Mouse (Mus musculus) bone marrow macrophage, adult 2 months (primary cell): Measurements from ENCODE around the gene Wdr81. TPM values are rescaled to one million over a fixed set of nuclear protein-coding genes. Genes with fewer than 3 reads are reported as not detected.

ENCODE experiments used
- H3K27ac ChIP-seq: 2 replicates; pipeline ENCODE4 v1.5.1; 2012; ENCODE audit warnings: low read depth, low read length; ENCODE audit not compliant: insufficient read depth
- H3K4me1 ChIP-seq: 2 replicates; pipeline ENCODE4 v1.6.1; 2012; ENCODE audit warnings: low read length; ENCODE audit not compliant: control insufficient read depth, insufficient read depth
- H3K4me3 ChIP-seq: 2 replicates; pipeline ENCODE4 v1.5.1; 2012; ENCODE audit warnings: mild to moderate bottlenecking, low read length, moderate library complexity; ENCODE audit not compliant: insufficient read depth
- CTCF ChIP-seq: IDR thresholded peaks from 2 replicates; pipeline ENCODE4 v1.5.1; 2012; ENCODE audit warnings: low read depth, mild to moderate bottlenecking, low read length, moderate library complexity
- POLR2A ChIP-seq: IDR thresholded peaks from 2 replicates; pipeline ENCODE4 v1.6.1; 2012; ENCODE audit warnings: mild to moderate bottlenecking, low read depth, low read length, borderline replicate concordance
- polyA plus RNA-seq: library from polyadenylated mRNA; stranded (reverse); fragments of >200 nt; gene quantifications from 2 replicates; pipeline ENCODE4 v1.2.4, GENCODE M21; 2012; ENCODE audit not compliant: missing spikeins, insufficient read depth, insufficient read length

Gene Wdr81
- polyA plus RNA-seq = 41.1 and 46.6 TPM in 2 replicates

GRCm38 (mm10) chr11:75453991-75454930, at the start of gene Wdr81:
TSS of gene Wdr81 (minus strand) at chr11:75454717.
- peaks cover 65% of the 10 kb centered on the region for H3K4me1 ChIP-seq

GRCm38 (mm10) chr11:75498126-75498525, 43.6 kb upstream of the Wdr81 start:
- Histone ChIP-seq H3K4me1 (no peaks in the 10 kb centered on the region), H3K4me3 (no peak overlapping the region), H3K27ac (no peak overlapping the region)
- no peak for TF ChIP-seq POLR2A
- no peak for TF ChIP-seq CTCF

More at GRCm38 (mm10) chr11:75453991-75454930, at the start of gene Wdr81:
- Histone ChIP-seq H3K4me3 (peak within 1 kb of the TSS; percentile 93), H3K27ac (peak within 1 kb of the TSS; percentile 90)
- TF ChIP-seq CTCF = peak; percentile 29
- 0 out of 2 replicates have a peak, but pooled peaks have one; percentile 41 for TF ChIP-seq POLR2A

- H3K4me3 ChIP-seq = no peak overlapping the region
- H3K27ac ChIP-seq = no peak overlapping the region
- no peaks in the 10 kb centered on the region for H3K4me1 ChIP-seq
- TF ChIP-seq POLR2A (no peak), CTCF (no peak)
These were observed 40.0 kb upstream of the Wdr81 start for GRCm38 (mm10) chr11:75494296-75495049.

- TF ChIP-seq CTCF = no peak
- TF ChIP-seq POLR2A = no peak
- H3K4me1 ChIP-seq = peaks cover 4% of the 10 kb centered on the region
- H3K4me3 ChIP-seq = peak overlapping the region; percentile 92
- peak overlapping the region; percentile 62 for H3K27ac ChIP-seq
These were observed 33.0 kb upstream of the Wdr81 start for GRCm38 (mm10) chr11:75487496-75487895.

GRCm38 (mm10) chr11:75486601-75487285, 32.2 kb upstream of the Wdr81 start, which contains the start of gene Prpf8:
TSS of gene Prpf8 (plus strand) at chr11:75486816.
- Histone ChIP-seq H3K4me3 (peak within 1 kb of the TSS; percentile 92), H3K27ac (peak within 1 kb of the TSS; percentile 62), H3K4me1 (peaks cover 4% of the 10 kb centered on the region)
- TF ChIP-seq CTCF (0 out of 2 replicates have a peak, but pooled peaks have one; percentile 9), POLR2A (0 out of 2 replicates have a peak, but pooled peaks have one; percentile 28)

- TF ChIP-seq CTCF (no peak), POLR2A (no peak)
- Histone ChIP-seq H3K4me1 (peaks cover 4% of the 10 kb centered on the region), H3K4me3 (no peak overlapping the region), H3K27ac (no peak overlapping the region)
These were observed 31.7 kb upstream of the Wdr81 start for GRCm38 (mm10) chr11:75486192-75486591.

GRCm38 (mm10) chr11:75473376-75473775, 18.9 kb upstream of the Wdr81 start:
- Histone ChIP-seq H3K4me3 (no peak overlapping the region), H3K27ac (no peak overlapping the region), H3K4me1 (peaks cover 2% of the 10 kb centered on the region; the same call in 1 of the 2 replicates)
- no peak for TF ChIP-seq POLR2A
- no peak for TF ChIP-seq CTCF

- H3K4me3 ChIP-seq = no peak overlapping the region
- no peak overlapping the region for H3K27ac ChIP-seq
- peaks cover 2% of the 10 kb centered on the region; the same call in 1 of the 2 replicates for H3K4me1 ChIP-seq
- TF ChIP-seq CTCF (no peak), POLR2A (no peak)
These were observed 18.1 kb upstream of the Wdr81 start for GRCm38 (mm10) chr11:75472469-75473081.
